Mouse (Mus musculus): ENCODE measurements around the gene Fam129a. TPM values are rescaled to one million over a fixed set of nuclear protein-coding genes. Genes with fewer than 3 reads are reported as not detected.

Fam129a gene
- polyA plus RNA-seq, 1 experiment from 2014 or later: 4.7 TPM

- Histone ChIP-seq H3K9ac (no peak overlapping the region), H3K4me1 (no peaks in the 10 kb centered on the region), H3K27me3 (replicated peaks) (no peaks in the 10 kb centered on the region), H3K4me2 (replicated peaks) (no peak overlapping the region), H3K36me3 (peaks cover 14% of the 10 kb centered on the region), H3K27ac (no peak overlapping the region), H3K9me3 (no peaks in the 10 kb centered on the region), H3K4me3 (no peak overlapping the region)
- ATAC-seq (ENCODE audit: low FRiP score, low read depth): no peak
- WGBS: 72% methylated on average over 3 of the region's 3 CpGs
Measured at GRCm38 (mm10) chr1:151769200-151769913, 198.4 kb downstream of the Fam129a start.

Other genes with a start within 250 kb of the Fam129a start
- gene Ivns1abp, start 226.7 kb upstream of the Fam129a start, polyA plus RNA-seq (2016; fragmentation: Nextera tagmentation; extraction: Ambion mirVana): 332 and 344 TPM in 2 replicates
- 26.9 and 30.6 TPM in 2 replicates for gene Swt1, start 142.7 kb upstream of the Fam129a start, polyA plus RNA-seq (2016; fragmentation: Nextera tagmentation; extraction: Ambion mirVana)
- gene Trmt1l, start 142.6 kb upstream of the Fam129a start, polyA plus RNA-seq (2016; fragmentation: Nextera tagmentation; extraction: Ambion mirVana): 56.8 and 63.9 TPM in 2 replicates
- 132 and 136 TPM in 2 replicates for gene Rnf2, start 70.2 kb upstream of the Fam129a start, polyA plus RNA-seq (2016; fragmentation: Nextera tagmentation; extraction: Ambion mirVana)
- 22.1 and 26.2 TPM in 2 replicates for gene Edem3, start 184.2 kb downstream of the Fam129a start, polyA plus RNA-seq (2016; fragmentation: Nextera tagmentation; extraction: Ambion mirVana)

Measured in neural tube, embryonic 12.5 days (tissue).